Mouse (Mus musculus): ENCODE measurements around the gene Asap3. TPM values are rescaled to one million over a fixed set of nuclear protein-coding genes. Genes with fewer than 3 reads are reported as not detected.

The Asap3 gene
- polyA plus RNA-seq, 1 experiment from 2014 or later: 2.9 TPM

DNA sequence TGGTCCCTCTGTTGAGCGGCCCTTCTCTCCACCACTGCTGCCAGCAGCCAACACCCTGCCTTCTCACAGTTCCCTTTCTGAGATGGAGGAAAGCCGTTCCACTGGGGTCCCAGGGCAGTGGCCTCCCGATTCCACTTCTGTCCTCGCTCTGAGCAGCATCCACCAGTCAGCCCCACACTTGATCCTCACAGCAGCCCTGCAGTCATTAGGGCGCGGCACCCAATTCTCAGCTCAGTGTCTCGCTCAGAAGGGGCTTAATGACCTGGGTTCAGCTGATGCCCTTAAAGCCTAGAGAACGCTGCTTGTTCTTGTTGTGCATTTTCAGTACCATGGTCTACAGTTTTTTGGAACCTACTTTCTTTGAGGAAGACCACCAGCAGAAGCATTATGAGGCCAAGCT is 74.9 kb downstream of the Asap3 start:
- no peaks in the 10 kb centered on the region for H3K9me3 ChIP-seq (replicated peaks)
- no peaks in the 10 kb centered on the region for H3K27me3 ChIP-seq
- ATAC-seq: no peak
- no peak overlapping the region for H3K4me3 ChIP-seq
- H3K27ac ChIP-seq: no peak overlapping the region
- no peak overlapping the region for H3K4me2 ChIP-seq
- no peak overlapping the region for H3K9ac ChIP-seq
- no peaks in the 10 kb centered on the region for H3K36me3 ChIP-seq (ENCODE audit: poor library complexity, severe bottlenecking)
- WGBS: 91% methylated on average over 8 of the region's 8 CpGs
- peaks cover 27% of the 10 kb centered on the region for H3K4me1 ChIP-seq

DNA sequence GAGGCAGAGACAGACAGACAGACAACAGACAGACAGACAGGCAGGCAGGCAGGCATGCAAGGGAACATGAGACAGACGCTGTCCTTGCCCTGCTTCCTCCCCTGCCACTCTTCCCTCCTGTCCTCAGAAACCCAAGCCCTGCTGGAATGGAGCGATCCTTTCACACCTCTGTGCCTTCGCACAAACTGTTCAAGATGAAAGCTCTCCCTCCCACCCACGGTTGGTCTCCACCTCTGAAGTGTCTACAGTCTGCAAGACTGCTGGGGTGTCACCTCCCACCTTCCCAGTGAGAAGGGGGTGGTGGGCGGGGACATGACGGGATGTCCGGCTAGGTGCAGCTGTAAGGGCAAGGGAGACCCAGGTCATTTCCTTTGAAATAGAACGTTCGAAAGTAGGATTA is 75.4 kb downstream of the Asap3 start:
- H3K27ac ChIP-seq: no peak overlapping the region
- no peak overlapping the region for H3K9ac ChIP-seq
- H3K27me3 ChIP-seq: no peaks in the 10 kb centered on the region
- no peaks in the 10 kb centered on the region for H3K36me3 ChIP-seq (ENCODE audit: poor library complexity, severe bottlenecking)
- H3K4me2 ChIP-seq: no peak overlapping the region
- H3K4me3 ChIP-seq: no peak overlapping the region
- 62% methylated on average over 9 of the region's 9 CpGs for WGBS
- H3K9me3 ChIP-seq (replicated peaks): no peaks in the 10 kb centered on the region
- H3K4me1 ChIP-seq: peaks cover 31% of the 10 kb centered on the region
- ATAC-seq: no peak

DNA sequence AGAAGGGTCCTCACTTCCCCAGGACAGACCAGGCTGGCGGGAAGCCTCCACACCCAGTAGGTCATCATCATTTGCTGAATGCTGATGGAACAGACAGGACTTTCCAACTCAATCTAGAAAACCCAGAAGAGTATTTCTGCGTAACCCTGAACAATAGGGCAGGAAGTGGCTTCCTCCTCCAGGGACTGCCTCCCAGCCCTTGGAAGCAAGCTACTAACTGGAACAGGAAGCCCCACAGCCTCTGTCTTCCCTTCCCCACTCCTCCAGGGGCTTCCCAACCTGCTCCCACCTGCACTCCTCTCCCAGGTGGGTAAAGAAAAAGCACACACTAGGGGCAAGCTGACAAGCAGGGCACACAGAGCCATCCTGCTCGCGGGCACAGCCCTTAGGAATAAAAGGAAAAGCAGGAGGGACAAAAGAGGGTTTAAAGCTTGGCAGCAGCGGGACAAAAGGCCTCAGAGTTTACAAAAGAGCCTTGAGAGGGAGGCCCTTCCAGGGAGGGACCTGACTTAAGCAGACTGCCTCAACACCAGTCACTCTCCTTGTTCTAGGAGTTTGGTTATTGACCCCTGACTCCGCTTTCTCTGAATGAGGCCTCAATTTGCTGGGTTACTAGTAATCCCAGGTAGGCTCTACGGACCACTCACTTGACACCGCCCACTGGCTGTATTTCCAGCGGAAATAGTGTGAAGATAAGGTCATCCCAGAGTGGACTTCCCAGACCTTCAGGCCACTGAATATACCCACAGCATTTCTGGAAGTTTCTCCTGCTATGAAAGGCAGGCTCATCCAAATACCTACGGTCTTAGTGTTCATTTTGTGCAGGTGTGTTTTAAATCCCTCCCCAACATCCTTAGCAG is 76.7 kb downstream of the Asap3 start:
- no peaks in the 10 kb centered on the region for H3K9me3 ChIP-seq (replicated peaks)
- peak overlapping the region; percentile 31 for H3K9ac ChIP-seq
- peaks cover 4% of the 10 kb centered on the region for H3K36me3 ChIP-seq (ENCODE audit: poor library complexity, severe bottlenecking)
- H3K4me1 ChIP-seq: peaks cover 41% of the 10 kb centered on the region
- no peak for ATAC-seq
- H3K4me2 ChIP-seq: peak overlapping the region; percentile 87
- WGBS: 8% methylated on average over 10 of the region's 10 CpGs
- H3K27me3 ChIP-seq: no peaks in the 10 kb centered on the region
- H3K4me3 ChIP-seq: no peak overlapping the region
- H3K27ac ChIP-seq: peak overlapping the region; percentile 96

DNA sequence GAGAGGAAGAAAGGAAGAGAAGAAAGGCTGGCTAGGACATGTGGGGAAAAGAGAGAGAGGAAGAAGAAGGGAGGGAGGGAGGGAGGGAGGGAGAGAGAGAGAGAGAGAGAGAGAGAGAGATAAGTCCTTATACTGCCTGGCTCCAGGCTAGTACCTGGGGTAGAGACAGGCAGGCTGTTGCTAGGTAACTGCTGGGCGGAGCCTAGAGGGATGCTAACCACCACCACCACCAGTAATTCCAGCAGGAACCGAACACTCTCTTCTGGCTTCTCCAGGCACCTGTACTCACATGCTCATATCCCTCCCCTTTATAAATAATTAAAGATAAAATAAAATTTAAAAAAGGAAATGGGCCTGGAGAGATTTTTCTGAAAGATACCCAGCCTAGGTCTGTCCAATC is 77.6 kb downstream of the Asap3 start:
- ATAC-seq: 0 out of 2 replicates have a peak, but pooled peaks have one; percentile 28
- Histone ChIP-seq H3K9ac (no peak overlapping the region), H3K27me3 (peaks cover 2% of the 10 kb centered on the region), H3K4me1 (peaks cover 41% of the 10 kb centered on the region), H3K4me3 (no peak overlapping the region), H3K9me3 (replicated peaks) (0 out of 2 replicates have a peak, but pooled peaks cover 1% of the 10 kb centered on the region), H3K36me3 (ENCODE audit: poor library complexity, severe bottlenecking) (peaks cover 14% of the 10 kb centered on the region), H3K4me2 (peak overlapping the region; percentile 87), H3K27ac (peak overlapping the region; percentile 96)
- 12% methylated on average over 2 of the region's 2 CpGs for WGBS

DNA sequence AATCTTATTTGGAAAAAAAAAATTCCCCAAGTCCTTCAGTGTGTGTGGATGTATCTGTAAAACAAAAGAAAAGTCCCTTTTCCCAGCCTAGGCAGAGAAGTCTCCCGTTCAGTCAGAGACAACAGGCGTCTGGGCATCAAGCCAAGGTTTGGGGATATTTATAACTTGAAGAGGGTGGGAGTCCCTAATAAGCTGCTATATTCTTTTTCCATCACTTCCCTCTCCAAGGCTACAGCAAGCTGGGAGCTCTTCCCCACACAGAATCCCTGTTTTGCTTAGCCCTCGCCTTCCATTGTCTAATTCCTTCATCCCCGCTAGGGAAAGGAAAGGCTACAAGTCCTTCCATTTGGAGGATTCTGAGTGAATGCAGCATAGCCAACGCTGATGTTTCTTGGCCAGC is 78.3 kb downstream of the Asap3 start, which contains the start of gene Zfp46:
Gene Zfp46, plus strand, starts transcription at position 229 of the 400 bp plus-strand sequence.
- Histone ChIP-seq H3K9me3 (replicated peaks) (0 out of 2 replicates have a peak, but pooled peaks cover 3% of the 10 kb centered on the region), H3K4me3 (peak within 1 kb of the TSS; percentile 72), H3K27me3 (peaks cover 8% of the 10 kb centered on the region), H3K4me1 (peaks cover 45% of the 10 kb centered on the region), H3K4me2 (peak within 1 kb of the TSS; percentile 87), H3K36me3 (ENCODE audit: poor library complexity, severe bottlenecking) (peaks cover 19% of the 10 kb centered on the region), H3K9ac (peak within 1 kb of the TSS; percentile 79), H3K27ac (peak within 1 kb of the TSS; percentile 96)
- 0 out of 2 replicates have a peak, but pooled peaks have one; percentile 3 for ATAC-seq
- WGBS: 8% methylated on average over 5 of the region's 5 CpGs

DNA sequence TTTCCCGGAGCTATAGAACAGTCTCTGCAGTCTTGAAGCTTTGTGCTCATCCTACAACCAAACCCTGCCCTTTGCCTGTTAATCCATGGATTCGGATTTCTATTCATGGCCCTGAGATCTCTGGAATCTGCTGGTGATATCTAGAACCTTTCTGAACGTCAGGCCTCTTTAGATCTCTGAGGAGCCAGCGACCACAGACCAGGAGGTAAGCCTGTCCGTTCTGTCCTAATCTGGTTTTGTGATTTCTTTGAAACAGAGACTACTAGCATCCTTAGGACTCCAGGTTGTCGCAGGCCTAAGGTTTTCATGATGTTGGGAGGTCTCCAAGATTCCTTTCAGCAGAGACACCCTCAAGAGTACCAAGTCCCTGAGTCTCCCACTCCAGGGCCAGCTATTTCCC is 78.7 kb downstream of the Asap3 start:
- Histone ChIP-seq H3K9ac (peak overlapping the region; percentile 79), H3K27ac (peak overlapping the region; percentile 96), H3K27me3 (peaks cover 13% of the 10 kb centered on the region), H3K9me3 (replicated peaks) (0 out of 2 replicates have a peak, but pooled peaks cover 3% of the 10 kb centered on the region), H3K36me3 (ENCODE audit: poor library complexity, severe bottlenecking) (peaks cover 24% of the 10 kb centered on the region), H3K4me1 (peaks cover 48% of the 10 kb centered on the region), H3K4me2 (peak overlapping the region; percentile 87), H3K4me3 (peak overlapping the region; percentile 72)
- WGBS: 17% methylated on average over 6 of the region's 6 CpGs
- 0 out of 2 replicates have a peak, but pooled peaks have one; percentile 0 for ATAC-seq

DNA sequence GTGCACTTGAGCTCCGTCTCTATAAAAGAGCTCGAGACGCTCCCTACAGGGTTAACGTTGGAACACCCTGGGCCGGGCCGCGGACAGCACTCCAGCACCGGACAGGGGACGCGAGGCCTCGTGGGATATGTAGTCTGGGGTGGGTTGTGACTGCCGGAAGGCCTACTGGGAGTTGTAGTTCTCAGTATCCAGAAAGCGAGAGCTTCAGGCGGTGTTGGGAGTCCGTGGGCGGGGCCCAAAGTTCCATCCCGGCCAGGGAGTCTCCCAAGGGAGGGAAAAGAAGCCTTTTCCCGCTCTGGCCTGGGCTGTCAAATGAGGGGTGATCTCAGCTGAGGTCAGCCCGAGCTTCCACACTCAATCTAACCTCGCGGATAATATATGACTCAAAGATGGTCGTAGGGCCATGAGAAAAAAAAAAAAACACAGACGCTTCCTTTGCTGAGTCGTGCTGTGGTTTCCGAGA is 79.2 kb downstream of the Asap3 start:
- H3K9me3 ChIP-seq (replicated peaks): 0 out of 2 replicates have a peak, but pooled peaks cover 3% of the 10 kb centered on the region
- H3K9ac ChIP-seq: peak overlapping the region; percentile 79
- peaks cover 17% of the 10 kb centered on the region for H3K27me3 ChIP-seq
- H3K4me3 ChIP-seq: peak overlapping the region; percentile 72
- ATAC-seq: peak; percentile 94
- under 1% methylated on average over 25 of the region's 25 CpGs for WGBS
- peaks cover 53% of the 10 kb centered on the region for H3K4me1 ChIP-seq
- H3K4me2 ChIP-seq: peak overlapping the region; percentile 87
- peak overlapping the region; percentile 96 for H3K27ac ChIP-seq
- peaks cover 29% of the 10 kb centered on the region for H3K36me3 ChIP-seq (ENCODE audit: poor library complexity, severe bottlenecking)

DNA sequence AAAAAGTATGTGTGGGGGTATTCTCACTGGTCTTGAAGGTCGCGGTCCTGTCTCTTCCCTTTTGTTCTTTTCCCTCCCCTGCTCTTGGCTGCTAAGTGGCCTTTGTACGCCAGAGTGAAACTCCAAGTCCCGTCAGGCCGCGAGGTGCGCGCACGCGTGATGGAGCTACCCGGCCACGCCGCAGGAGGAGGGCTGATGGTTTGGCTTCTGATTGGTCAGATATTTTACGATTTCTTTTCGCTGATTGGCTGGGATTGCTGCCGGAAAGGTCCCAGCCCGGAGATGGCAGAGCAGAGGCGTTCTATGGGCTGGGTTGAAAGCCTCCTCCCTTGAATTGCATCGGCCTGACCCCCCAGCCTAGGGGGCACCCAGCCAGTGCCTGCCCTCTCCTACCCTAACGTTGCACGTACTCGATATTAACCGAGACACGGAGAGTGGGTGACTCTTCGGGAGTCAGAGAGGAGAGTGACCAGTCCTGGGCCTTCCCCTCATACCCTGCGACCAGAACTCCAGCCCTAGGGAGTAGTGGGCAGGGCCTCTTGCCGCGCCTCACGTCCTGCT is 79.7 kb downstream of the Asap3 start:
- Histone ChIP-seq H3K27ac (peak overlapping the region; percentile 96), H3K4me3 (peak overlapping the region; percentile 72), H3K4me1 (peaks cover 58% of the 10 kb centered on the region), H3K9ac (peak overlapping the region; percentile 79), H3K9me3 (replicated peaks) (0 out of 2 replicates have a peak, but pooled peaks cover 3% of the 10 kb centered on the region), H3K27me3 (peaks cover 21% of the 10 kb centered on the region), H3K36me3 (ENCODE audit: poor library complexity, severe bottlenecking) (peaks cover 34% of the 10 kb centered on the region), H3K4me2 (peak overlapping the region; percentile 87)
- under 1% methylated on average over 29 of the region's 29 CpGs for WGBS
- peak; percentile 89 for ATAC-seq

DNA sequence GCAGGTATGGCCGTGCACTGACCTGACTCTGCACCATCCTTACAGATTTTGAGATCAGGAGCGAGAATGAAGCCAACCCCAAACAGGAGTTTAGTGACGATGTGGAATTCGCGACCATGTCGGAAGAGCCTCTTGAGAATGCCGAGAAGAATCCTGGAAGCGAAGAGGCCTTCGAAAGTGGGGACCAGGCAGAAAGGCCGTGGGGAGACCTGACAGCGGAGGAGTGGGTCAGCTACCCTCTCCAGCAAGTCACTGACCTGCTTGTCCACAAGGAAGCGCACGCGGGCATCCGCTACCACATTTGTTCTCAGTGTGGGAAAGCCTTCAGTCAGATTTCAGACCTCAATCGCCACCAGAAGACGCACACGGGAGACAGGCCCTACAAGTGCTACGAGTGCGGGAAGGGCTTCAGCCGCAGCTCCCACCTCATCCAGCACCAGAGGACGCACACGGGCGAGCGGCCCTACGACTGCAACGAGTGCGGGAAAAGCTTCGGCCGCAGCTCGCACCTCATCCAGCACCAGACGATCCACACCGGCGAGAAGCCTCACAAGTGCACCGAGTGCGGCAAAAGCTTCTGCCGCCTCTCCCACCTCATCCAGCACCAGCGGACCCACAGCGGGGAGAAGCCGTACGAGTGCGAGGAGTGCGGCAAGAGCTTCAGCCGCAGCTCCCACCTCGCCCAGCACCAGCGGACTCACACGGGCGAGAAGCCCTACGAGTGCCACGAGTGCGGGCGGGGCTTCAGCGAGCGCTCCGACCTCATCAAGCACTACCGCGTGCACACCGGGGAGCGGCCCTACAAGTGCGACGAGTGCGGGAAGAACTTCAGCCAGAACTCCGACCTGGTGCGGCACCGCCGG is 84.0 kb downstream of the Asap3 start:
- Histone ChIP-seq H3K4me3 (peak overlapping the region; percentile 18), H3K4me2 (peak overlapping the region; percentile 37), H3K4me1 (peaks cover 42% of the 10 kb centered on the region), H3K27me3 (peaks cover 21% of the 10 kb centered on the region), H3K9ac (peak overlapping the region; percentile 50), H3K9me3 (replicated peaks) (0 out of 2 replicates have a peak, but pooled peaks cover 3% of the 10 kb centered on the region), H3K36me3 (ENCODE audit: poor library complexity, severe bottlenecking) (peaks cover 74% of the 10 kb centered on the region), H3K27ac (no peak overlapping the region)
- ATAC-seq: no peak
- WGBS: 28% methylated on average over 66 of the region's 66 CpGs

DNA sequence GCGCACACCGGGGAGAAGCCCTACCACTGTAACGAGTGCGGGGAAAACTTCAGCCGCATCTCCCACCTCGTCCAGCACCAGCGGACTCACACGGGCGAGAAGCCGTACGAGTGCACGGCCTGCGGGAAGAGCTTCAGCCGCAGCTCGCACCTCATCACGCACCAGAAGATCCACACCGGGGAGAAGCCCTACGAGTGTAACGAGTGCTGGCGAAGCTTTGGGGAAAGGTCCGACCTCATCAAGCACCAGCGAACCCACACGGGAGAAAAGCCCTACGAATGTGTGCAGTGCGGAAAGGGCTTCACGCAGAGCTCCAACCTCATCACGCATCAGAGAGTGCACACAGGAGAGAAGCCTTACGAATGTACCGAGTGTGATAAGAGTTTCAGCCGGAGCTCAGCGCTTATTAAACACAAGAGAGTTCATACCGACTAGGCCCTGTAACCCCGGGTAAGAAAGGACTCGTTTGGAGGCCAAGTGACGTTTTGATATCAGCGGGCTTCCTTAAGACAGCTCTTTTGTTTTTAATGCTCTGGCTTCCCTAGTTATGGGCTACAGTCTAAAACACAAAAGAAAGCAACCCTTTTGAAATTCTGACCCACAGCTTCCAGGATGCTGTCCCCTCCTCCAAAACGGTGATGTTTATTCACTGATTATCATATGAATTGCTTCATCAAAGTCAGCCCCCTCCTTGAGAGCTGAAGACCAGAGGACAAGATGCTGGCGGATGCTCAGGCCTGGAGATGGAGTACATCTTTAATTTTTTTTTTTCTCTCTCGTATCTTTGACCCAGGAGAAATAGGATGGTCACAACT is 84.8 kb downstream of the Asap3 start:
- peak overlapping the region; percentile 50 for H3K9ac ChIP-seq
- WGBS: 27% methylated on average over 39 of the region's 39 CpGs
- no peak for ATAC-seq
- H3K36me3 ChIP-seq (ENCODE audit: poor library complexity, severe bottlenecking): peaks cover 83% of the 10 kb centered on the region
- H3K4me2 ChIP-seq: peak overlapping the region; percentile 37
- H3K4me1 ChIP-seq: peaks cover 42% of the 10 kb centered on the region
- 0 out of 2 replicates have a peak, but pooled peaks cover 3% of the 10 kb centered on the region for H3K9me3 ChIP-seq (replicated peaks)
- peaks cover 21% of the 10 kb centered on the region for H3K27me3 ChIP-seq
- H3K27ac ChIP-seq: no peak overlapping the region
- H3K4me3 ChIP-seq: peak overlapping the region; percentile 18

DNA sequence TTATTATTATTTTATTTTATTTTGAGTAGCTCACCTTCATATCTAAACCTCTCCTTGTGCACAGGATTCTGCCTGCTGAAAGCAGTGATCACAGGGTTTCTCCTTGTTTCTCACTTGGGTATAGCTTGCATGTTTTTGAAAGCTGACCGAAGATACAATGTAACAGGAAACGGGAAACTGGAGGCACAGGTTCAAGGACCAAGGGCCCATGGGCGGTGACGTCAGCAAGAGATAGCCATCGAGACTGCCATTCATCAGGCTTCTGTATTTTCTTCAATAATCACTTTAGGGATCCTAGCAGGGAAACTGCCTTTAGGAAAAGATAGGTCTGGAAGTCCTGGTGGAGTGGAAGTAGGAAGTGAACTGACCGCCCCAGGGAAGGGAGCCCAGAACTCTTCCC is 85.5 kb downstream of the Asap3 start:
- no peak for ATAC-seq
- WGBS: 96% methylated on average over 6 of the region's 6 CpGs

More for the DNA sequence above, 85.5 kb downstream of the Asap3 start:
- peaks cover 87% of the 10 kb centered on the region for H3K36me3 ChIP-seq (ENCODE audit: poor library complexity, severe bottlenecking)
- H3K9me3 ChIP-seq (replicated peaks): 0 out of 2 replicates have a peak, but pooled peaks cover 3% of the 10 kb centered on the region
- no peak overlapping the region for H3K4me2 ChIP-seq
- H3K4me3 ChIP-seq: no peak overlapping the region
- H3K27ac ChIP-seq: no peak overlapping the region
- peaks cover 37% of the 10 kb centered on the region for H3K4me1 ChIP-seq
- peaks cover 21% of the 10 kb centered on the region for H3K27me3 ChIP-seq
- H3K9ac ChIP-seq: no peak overlapping the region

Data from forebrain, embryonic 13.5 days (tissue).